Mouse (Mus musculus) heart, adult 2 months (tissue): ENCODE data around the gene Disp2. TPM values are rescaled to one million over a fixed set of nuclear protein-coding genes. Genes with fewer than 3 reads are reported as not detected.

Experiments
- DNase-seq, 2 experiments: peaks; one replicate each; pipeline ENCODE4 v3.0.0; 2021
- H3K27ac ChIP-seq: fragments of 200-600 bp; 2 replicates; pipeline ENCODE4 v1.8.1; 2022
- H3K27me3 ChIP-seq: fragments of 200-500 bp; 2 replicates; pipeline ENCODE4 v1.6.1; 2012; ENCODE audit warnings: mild to moderate bottlenecking, low read length, inconsistent platforms, mixed read lengths; ENCODE audit not compliant: control insufficient read depth, insufficient read depth
- H3K36me3 ChIP-seq: fragments of 200-500 bp; 2 replicates; pipeline ENCODE4 v1.6.1; 2012; ENCODE audit warnings: low read length, inconsistent platforms; ENCODE audit not compliant: control insufficient read depth, insufficient read depth
- H3K4me1 ChIP-seq: fragments of 200-500 bp; 2 replicates; pipeline ENCODE4 v1.6.1; 2011; ENCODE audit warnings: low read length; ENCODE audit not compliant: control insufficient read depth, insufficient read depth
- H3K4me3 ChIP-seq: fragments of 200-600 bp; 2 replicates; pipeline ENCODE4 v1.8.1; 2022
- H3K79me2 ChIP-seq: fragments of 200-500 bp; replicated peaks from 2 replicates; pipeline ENCODE4 v1.6.1; 2012; ENCODE audit warnings: mild to moderate bottlenecking, inconsistent platforms, low read length, moderate library complexity, mixed read lengths; ENCODE audit not compliant: control insufficient read depth, insufficient read depth
- H3K9ac ChIP-seq: fragments of 200-500 bp; 2 replicates; pipeline ENCODE4 v1.6.1; 2012; ENCODE audit warnings: low read depth, mild to moderate bottlenecking, control low read depth, inconsistent platforms, low read length, mixed read lengths
- CTCF ChIP-seq: fragments of 200-600 bp; IDR thresholded peaks from 2 replicates; pipeline ENCODE4 v1.8.1; 2022; ENCODE audit warnings: antibody characterized with exemption, mild to moderate bottlenecking, moderate library complexity
- EP300 ChIP-seq: fragments of 200-500 bp; IDR thresholded peaks from 2 replicates; pipeline ENCODE4 v1.6.1; 2011; ENCODE audit warnings: low read depth, low read length, control low read depth; ENCODE audit not compliant: insufficient read depth
- POLR2A ChIP-seq: fragments of 200-500 bp; IDR thresholded peaks from 2 replicates; pipeline ENCODE4 v1.6.1; 2011; ENCODE audit warnings: mild to moderate bottlenecking, low read depth, low read length, control low read depth; ENCODE audit not compliant: insufficient read depth
- WGBS: fragments of 180-500 bp; shearing (Covaris S2); methylation state at CpG from one replicate; pipeline ENCODE4 v1.1.7; 2018; 5-methylcytosine and 5-hydroxymethylcytosine counted together
- intact Hi-C: fragments of 180-260 bp; cut with DNase I; formaldehyde crosslinking; loops from one replicate; pipeline ENCODE4 v1.15.1; 2025
- polyA plus RNA-seq: library from polyadenylated mRNA; depleted of rRNA; stranded (reverse); fragments of >200 nt; gene quantifications from 2 replicates; pipeline ENCODE4 v1.2.3, GENCODE M21; 2012
- total RNA-seq, 2 experiments: library from RNA; stranded (reverse); gene quantifications; 2 replicates each; pipeline ENCODE4 v1.2.3; 2021

Gene Disp2
- total and polyA plus RNA-seq, 3 experiments: 0.11 to 0.39 TPM; not detected in 1

- Histone ChIP-seq H3K79me2 (no peaks in the 10 kb centered on the region), H3K4me3 (no peak overlapping the region), H3K9ac (peak overlapping the region; percentile 84; the same call in 1 of the 2 replicates), H3K27ac (peak overlapping the region; percentile 92), H3K4me1 (peaks cover 19% of the 10 kb centered on the region), H3K27me3 (no peaks in the 10 kb centered on the region), H3K36me3 (peaks cover 3% of the 10 kb centered on the region; the same call in 1 of the 2 replicates)
- WGBS: 72% methylated on average over 11 of the region's 11 CpGs
- TF ChIP-seq CTCF (no peak), POLR2A (no peak), EP300 (no peak)
- intact Hi-C loops: loop anchor here (1.0 to 10.0 kb wide), 3 partner anchors 13 to 424 kb away; partner anchors contain the start of gene Ivd
- DNase-seq: no peak
Observed at GRCm38 (mm10) chr2:118760311-118761025, 19.1 kb upstream of the Disp2 start.

GRCm38 (mm10) chr2:118761358-118761757 is 18.2 kb upstream of the Disp2 start:
- H3K4me1 ChIP-seq: peaks cover 19% of the 10 kb centered on the region
- peak overlapping the region; percentile 92 for H3K27ac ChIP-seq
- no peak for DNase-seq
- TF ChIP-seq POLR2A: no peak
- TF ChIP-seq CTCF: peak; percentile 49
- peaks cover 3% of the 10 kb centered on the region; the same call in 1 of the 2 replicates for H3K36me3 ChIP-seq
- H3K4me3 ChIP-seq: peak overlapping the region; percentile 56
- peak overlapping the region; percentile 84 for H3K9ac ChIP-seq
- H3K27me3 ChIP-seq: no peaks in the 10 kb centered on the region
- WGBS: 67% methylated on average over 12 of the region's 12 CpGs
- intact Hi-C loops: loop anchor here (5.0 to 10.0 kb wide), 2 partner anchors 101 to 423 kb away; partner anchors contain the start of gene Ivd
- H3K79me2 ChIP-seq: no peaks in the 10 kb centered on the region

GRCm38 (mm10) chr2:118761906-118762783 is 17.4 kb upstream of the Disp2 start, which contains the start of gene Ccdc9b:
Ccdc9b (minus strand) TSS chr2:118762661.
- H3K9ac ChIP-seq: peak within 1 kb of the TSS; percentile 84
- peak within 1 kb of the TSS; percentile 92 for H3K27ac ChIP-seq
- H3K4me3 ChIP-seq: peak within 1 kb of the TSS; percentile 56
- H3K4me1 ChIP-seq: peaks cover 19% of the 10 kb centered on the region
- peaks cover 3% of the 10 kb centered on the region; the same call in 1 of the 2 replicates for H3K36me3 ChIP-seq
- H3K27me3 ChIP-seq: no peaks in the 10 kb centered on the region
- intact Hi-C loops: loop anchor here (5.0 to 10.0 kb wide), 2 partner anchors 100 to 423 kb away; partner anchors contain the start of gene Ivd
- DNase-seq: peak; percentile 93
- WGBS: 4% methylated on average over 29 of the region's 29 CpGs
- TF ChIP-seq EP300 (peak; percentile 43; the same call in 1 of the 2 replicates), CTCF (no peak), POLR2A (peak; percentile 83)
- no peaks in the 10 kb centered on the region for H3K79me2 ChIP-seq

- H3K27ac ChIP-seq: peak overlapping the region; percentile 92
- H3K79me2 ChIP-seq: no peaks in the 10 kb centered on the region
- H3K36me3 ChIP-seq: peaks cover 3% of the 10 kb centered on the region; the same call in 1 of the 2 replicates
- TF ChIP-seq CTCF (no peak), POLR2A (0 out of 2 replicates have a peak, but pooled peaks have one; percentile 38)
- H3K9ac ChIP-seq: peak overlapping the region; percentile 84
- no peaks in the 10 kb centered on the region for H3K27me3 ChIP-seq
- H3K4me3 ChIP-seq: peak overlapping the region; percentile 56
- H3K4me1 ChIP-seq: peaks cover 19% of the 10 kb centered on the region
- WGBS: 5% methylated on average over 10 of the region's 10 CpGs
- DNase-seq: no peak
- intact Hi-C loops: loop anchor here (5.0 to 10.0 kb wide), 2 partner anchors 100 to 422 kb away; partner anchors contain the start of gene Ivd
Observed at GRCm38 (mm10) chr2:118762784-118763148, 16.8 kb upstream of the Disp2 start.

GRCm38 (mm10) chr2:118763469-118763868 is 16.1 kb upstream of the Disp2 start:
- Histone ChIP-seq H3K36me3 (peaks cover 3% of the 10 kb centered on the region; the same call in 1 of the 2 replicates), H3K4me1 (peaks cover 19% of the 10 kb centered on the region), H3K4me3 (no peak overlapping the region), H3K9ac (peak overlapping the region; percentile 84), H3K27me3 (no peaks in the 10 kb centered on the region), H3K79me2 (no peaks in the 10 kb centered on the region), H3K27ac (peak overlapping the region; percentile 92)
- intact Hi-C loops: loop anchor here (5.0 to 10.0 kb wide), 2 partner anchors 99 to 421 kb away; partner anchors contain the start of gene Ivd
- DNase-seq: peak; percentile 62 to 68
- WGBS: 51% methylated on average over 7 of the region's 7 CpGs
- TF ChIP-seq CTCF (no peak), POLR2A (peak; percentile 44; the same call in 1 of the 2 replicates), EP300 (peak; percentile 63; the same call in 1 of the 2 replicates)
